9 mouse cellular contexts compared by ENCODE assay signal in the genomic region with DNA sequence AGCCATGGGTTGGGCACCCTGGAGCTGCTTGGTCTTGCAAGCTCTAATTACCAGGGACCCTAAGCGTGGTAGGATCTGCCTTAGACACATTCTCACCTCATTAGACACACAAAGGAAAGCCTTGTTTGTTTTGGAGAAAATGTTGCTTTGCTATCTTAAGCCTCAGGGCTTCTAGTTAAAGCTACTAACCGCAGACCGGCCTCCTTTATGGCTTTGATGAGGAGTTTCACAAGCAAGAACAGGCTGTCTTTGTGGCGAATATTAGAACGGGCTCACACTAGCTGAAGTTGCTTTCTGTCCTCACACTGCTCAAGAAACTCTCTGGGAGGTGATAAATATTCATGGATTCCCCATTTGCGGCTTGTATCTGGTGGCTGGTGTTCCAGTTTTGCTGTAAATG. TPM values are rescaled to one million over a fixed set of nuclear protein-coding genes. Genes with fewer than 3 reads are reported as not detected.
DNase-seq lines count a peak whose midpoint lies in the region; ATAC-seq and TF ChIP-seq lines count a peak whose summit lies in the region.
"Had no signal": no experiment of that assay in that cellular context is flagged by ENCODE, and none has a peak within 500 bp of the region (broad histone marks: within the 10 kb centered on the region; RNA-seq: fewer than 3 reads in every experiment).

No protein-coding gene starts in this region.

- H3K27me3 ChIP-seq in hindbrain, postnatal 0 days (ENCODE audit: insufficient read depth, low read length), result no peaks in the 10 kb centered on the region
- H3K27me3 ChIP-seq in hindbrain, embryonic 12.5 days, result no peaks in the 10 kb centered on the region
- H3K27me3 ChIP-seq in cerebellum, adult 2 months (ENCODE audit: control insufficient read depth, insufficient read depth, low read length), result no peaks in the 10 kb centered on the region

- ATAC-seq in hindbrain, postnatal 0 days, result peak; percentile 38; the same call in 1 of the 2 replicates
- ATAC-seq in hindbrain, embryonic 12.5 days (ENCODE audit: low FRiP score), result no peak

- no peak overlapping the region for H3K9ac ChIP-seq in hindbrain, postnatal 0 days (replicated peaks; ENCODE audit: low read length)
- H3K9ac ChIP-seq in hindbrain, embryonic 12.5 days, result no peak overlapping the region

- no peaks in the 10 kb centered on the region for H3K4me1 ChIP-seq in hindbrain, postnatal 0 days (ENCODE audit: insufficient read depth, low read length)
- peaks cover 2% of the 10 kb centered on the region; the same call in 1 of the 2 replicates for H3K4me1 ChIP-seq in hindbrain, embryonic 12.5 days
- H3K4me1 ChIP-seq in cerebellum, adult 2 months (ENCODE audit: control insufficient read depth, insufficient read depth, low read length), result no peaks in the 10 kb centered on the region

- H3K4me3 ChIP-seq in hindbrain, postnatal 0 days (ENCODE audit: low read length), result no peak overlapping the region
- H3K4me3 ChIP-seq in hindbrain, embryonic 12.5 days, result no peak overlapping the region
- H3K4me3 ChIP-seq in cerebellum, adult 2 months (replicated peaks; ENCODE audit: insufficient read depth, low read depth, low read length), result no peak overlapping the region

- WGBS in hindbrain, postnatal 0 days, result 35% methylated on average over 6 of the region's 6 CpGs
- 50% methylated on average over 6 of the region's 6 CpGs for WGBS in hindbrain, embryonic 12.5 days
- 55% methylated on average over 6 of the region's 6 CpGs for WGBS in cerebellum, adult 2 months

- H3K36me3 ChIP-seq in hindbrain, postnatal 0 days (ENCODE audit: insufficient read depth, low read length), result no peaks in the 10 kb centered on the region
- no peaks in the 10 kb centered on the region for H3K36me3 ChIP-seq in hindbrain, embryonic 12.5 days

- H3K27ac ChIP-seq in hindbrain, postnatal 0 days, result peak overlapping the region; percentile 48; the same call in 1 of the 2 replicates
- no peak overlapping the region for H3K27ac ChIP-seq in hindbrain, embryonic 12.5 days
- H3K27ac ChIP-seq in cerebellum, adult 2 months (ENCODE audit: insufficient read depth, low read length), result no peak overlapping the region
- H3K27ac ChIP-seq: stomach, postnatal 0 days had no signal

- H3K4me2 ChIP-seq in hindbrain, postnatal 0 days (ENCODE audit: low read depth, low read length), result no peak overlapping the region
- no peak overlapping the region for H3K4me2 ChIP-seq in hindbrain, embryonic 12.5 days (replicated peaks)

- TF ChIP-seq CTCF in hindbrain, postnatal 0 days (IDR thresholded peaks at IDR 0.05; ENCODE audit: low read depth), result no peak
- no peak for TF ChIP-seq CTCF in cerebellum, adult 2 months (IDR thresholded peaks at IDR 0.05; ENCODE audit: borderline replicate concordance, insufficient read depth, low read depth, low read length)

- no peaks in the 10 kb centered on the region for H3K9me3 ChIP-seq in hindbrain, postnatal 0 days (ENCODE audit: low read length)
- no peaks in the 10 kb centered on the region for H3K9me3 ChIP-seq in hindbrain, embryonic 12.5 days (replicated peaks)

- DNase-seq in hindbrain, postnatal 0 days (ENCODE audit: low spot score), result peak; percentile 18
- DNase-seq in right cerebral cortex, postnatal 10 days (ENCODE audit: low spot score in 2 of 2), result peak; percentile 35 to 54
- DNase-seq in right cerebral cortex, adult 18-20 months, result no peak
- DNase-seq in hindlimb bud, embryonic 11.5 days (ENCODE audit: extremely low spot score, low read depth, low spot score), result peak; percentile 57
- no peak for DNase-seq in cerebellum, adult 2 months
- DNase-seq in urinary bladder, adult 18-20 months (ENCODE audit: low spot score in 2 of 2), result no peak
- DNase-seq in natural killer cell, adult 2 months (ENCODE audit: low spot score in 2 of 2), result no peak

- TF ChIP-seq POLR2A in cerebellum, adult 2 months (IDR thresholded peaks at IDR 0.05; ENCODE audit: borderline replicate concordance, insufficient read depth, low read length), result no peak

RNA-seq across cellular contexts. Expression of a gene that starts 10.5 kb away (rescaled TPM):
- 6.3 and 7.1 TPM in 2 replicates for total RNA-seq in hindbrain, postnatal 0 days (2014; rRNA removed)
- 3.0 and 3.4 TPM in 2 replicates for polyA plus RNA-seq in hindbrain, postnatal 0 days (2015; fragmentation: Nextera tagmentation; extraction: Ambion mirVana)
- 6.5 and 6.8 TPM in 2 replicates for polyA plus RNA-seq in hindbrain, embryonic 12.5 days (2016; fragmentation: Nextera tagmentation; extraction: Ambion mirVana)
- 6.1 and 8.7 TPM in 2 replicates for polyA plus RNA-seq in cerebellum, adult 2 months (2012; rRNA removed)

RNA-seq across cellular contexts. Expression of a gene that starts 22.1 kb away (rescaled TPM):
- total RNA-seq in hindbrain, postnatal 0 days (2014; rRNA removed), result 66.2 and 69.8 TPM in 2 replicates
- 26.3 and 27.5 TPM in 2 replicates for polyA plus RNA-seq in hindbrain, postnatal 0 days (2015; fragmentation: Nextera tagmentation; extraction: Ambion mirVana)
- 79.1 and 82.8 TPM in 2 replicates for polyA plus RNA-seq in hindbrain, embryonic 12.5 days (2016; fragmentation: Nextera tagmentation; extraction: Ambion mirVana)
- 49.7 and 53.3 TPM in 2 replicates for polyA plus RNA-seq in cerebellum, adult 2 months (2012; rRNA removed)

Comparison
In these comparisons a context has a peak if more than half of its experiments do, and no peak if none do; other contexts are left out.
1. DNase-seq: peak in hindbrain, postnatal 0 days (single experiment), right cerebral cortex, postnatal 10 days (2 of 2) and hindlimb bud, embryonic 11.5 days (single experiment); none in right cerebral cortex, adult 18-20 months (single experiment), cerebellum, adult 2 months (0 of 2), urinary bladder, adult 18-20 months (0 of 2) and natural killer cell, adult 2 months (0 of 2).